Mouse (Mus musculus): ENCODE data around the gene Jdp2. TPM values are rescaled to one million over a fixed set of nuclear protein-coding genes. Genes with fewer than 3 reads are reported as not detected.
A peak's percentile ranks its signal among the peaks of the same experiment; 100 is the strongest.
"Not testable (repeated sequence)": the region's sequence is repeated elsewhere in the genome, so short reads cannot be mapped to it uniquely, and the experiment has no call there.

Jdp2 gene
- total RNA-seq, 2 experiments from 2014 or later: 29.4 to 34.1 TPM

- no peak for DNase-seq (ENCODE audit: low spot score in 2 of 2)
These were observed 31.0 kb downstream of the Jdp2 start for GRCm38 (mm10) chr12:85629661-85630481.

GRCm38 (mm10) chr12:85631196-85631595 lies 32.4 kb downstream of the Jdp2 start:
- no peak for DNase-seq (ENCODE audit: low spot score in 2 of 2)

DNA sequence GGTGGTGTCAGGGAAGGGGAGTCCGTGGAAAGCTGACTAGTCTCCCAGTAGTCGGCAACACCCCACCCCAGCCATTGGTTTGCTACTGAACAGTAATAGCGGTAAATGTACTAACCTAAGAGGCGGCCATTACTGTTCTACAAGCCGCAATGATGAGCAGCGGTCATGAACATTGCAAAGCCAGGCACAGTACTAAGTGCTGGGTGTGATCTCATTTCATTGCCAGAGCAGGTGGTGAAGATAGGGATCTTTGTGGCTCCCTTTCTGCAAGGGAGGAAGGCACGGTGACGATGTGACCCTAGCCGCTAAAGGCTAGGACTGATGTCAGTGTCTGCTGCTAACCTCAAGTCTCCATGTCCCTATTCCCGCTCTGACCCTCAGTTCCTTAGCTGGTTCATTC lies 33.5 kb downstream of the Jdp2 start:
- no peak for DNase-seq (ENCODE audit: low spot score in 2 of 2)

GRCm38 (mm10) chr12:85637932-85638331 lies 39.1 kb downstream of the Jdp2 start:
- no peak for DNase-seq (ENCODE audit: low spot score in 2 of 2)

- no peak for DNase-seq (ENCODE audit: low spot score in 2 of 2)
These were observed 39.9 kb downstream of the Jdp2 start for GRCm38 (mm10) chr12:85638541-85639325.

- peak in 1 of 2 experiments; percentile 70 for DNase-seq (ENCODE audit: low spot score in 2 of 2)
These were observed 40.6 kb downstream of the Jdp2 start for GRCm38 (mm10) chr12:85639326-85640008.

DNA sequence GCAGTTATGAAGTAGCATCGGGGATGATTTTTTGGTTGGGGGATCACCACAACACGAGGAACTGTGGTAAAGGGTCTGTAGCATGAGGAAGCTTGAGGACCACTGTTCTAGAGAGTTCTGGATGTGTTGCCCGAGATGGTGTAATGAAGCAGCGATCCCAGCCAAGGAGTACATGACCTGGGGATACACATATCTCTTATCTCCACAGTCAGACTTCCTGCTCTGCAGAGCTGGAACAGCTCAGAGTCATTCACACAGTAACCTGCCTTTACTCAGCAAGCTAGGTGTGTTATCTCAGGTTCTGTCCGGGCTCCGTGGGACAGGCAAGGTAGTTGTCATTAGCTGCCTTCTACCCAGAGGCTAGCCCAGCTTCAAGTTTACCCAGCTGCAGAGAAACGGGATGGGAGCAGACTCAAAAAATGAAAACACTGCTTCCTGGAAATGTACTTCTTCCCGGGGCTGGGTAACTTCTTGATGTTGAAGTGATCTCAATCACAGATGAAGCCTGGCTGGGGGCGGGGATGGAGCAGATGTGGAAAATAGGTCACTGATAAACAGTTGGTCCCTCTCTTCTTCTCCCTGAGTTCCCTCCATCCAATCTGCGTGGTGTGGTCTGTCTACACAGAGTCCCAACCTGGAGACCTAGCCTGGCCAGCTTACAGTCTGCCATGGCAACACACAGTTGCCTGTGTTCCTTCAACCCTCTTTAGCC lies 42.2 kb downstream of the Jdp2 start:
- no peak for DNase-seq (ENCODE audit: low spot score in 2 of 2)

DNA sequence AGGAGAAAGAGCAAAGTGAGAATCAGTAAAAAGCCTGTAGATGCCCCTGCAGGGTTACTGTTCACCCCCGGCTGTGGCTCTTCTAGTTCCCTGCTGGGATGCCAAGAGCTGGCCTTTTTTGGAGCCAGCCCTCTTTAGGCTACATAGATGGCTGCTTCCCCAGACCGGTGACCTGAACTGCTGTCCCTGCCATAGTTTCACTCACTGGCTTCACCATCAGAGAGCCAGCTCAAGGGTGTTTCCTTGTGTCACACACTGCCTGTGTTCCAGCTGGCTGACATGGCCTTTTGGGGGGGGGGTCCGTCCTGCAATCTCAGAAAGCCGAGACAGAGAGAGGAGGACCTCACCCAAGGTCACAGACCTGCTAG lies 42.7 kb downstream of the Jdp2 start:
- DNase-seq (ENCODE audit: low spot score in 2 of 2): no peak

- DNase-seq (ENCODE audit: low spot score in 2 of 2): no peak
These were observed 44.9 kb downstream of the Jdp2 start for GRCm38 (mm10) chr12:85643735-85644134.

GRCm38 (mm10) chr12:85645664-85646063 lies 46.8 kb downstream of the Jdp2 start:
- no peak for DNase-seq (ENCODE audit: low spot score in 2 of 2)

GRCm38 (mm10) chr12:85647346-85647745 lies 48.5 kb downstream of the Jdp2 start:
- no peak for DNase-seq (ENCODE audit: low spot score in 2 of 2)

DNA sequence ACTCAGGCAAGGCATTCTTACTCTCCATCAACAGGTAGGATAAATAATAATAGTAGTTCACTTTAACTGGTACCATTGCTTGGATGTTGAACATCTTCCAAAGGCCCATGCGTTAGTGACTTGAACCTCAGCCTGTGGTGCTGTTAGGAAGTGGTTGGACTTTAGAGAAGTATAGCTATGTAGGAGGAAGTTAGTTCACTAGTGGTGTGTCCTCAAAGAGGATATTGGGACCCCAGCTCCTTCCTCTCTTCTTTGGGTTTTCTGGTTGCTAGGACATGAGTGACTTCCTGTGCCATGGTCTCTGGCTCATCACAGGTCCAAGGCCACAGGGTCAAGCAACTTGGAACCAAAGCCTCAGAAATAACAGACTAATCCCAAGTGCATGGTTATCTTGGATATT lies 49.1 kb downstream of the Jdp2 start:
- no peak for DNase-seq (ENCODE audit: low spot score in 2 of 2)

GRCm38 (mm10) chr12:85659319-85659718 lies 60.5 kb downstream of the Jdp2 start:
- DNase-seq (ENCODE audit: low spot score in 2 of 2): peak in 1 of 2 experiments; percentile 24

DNA sequence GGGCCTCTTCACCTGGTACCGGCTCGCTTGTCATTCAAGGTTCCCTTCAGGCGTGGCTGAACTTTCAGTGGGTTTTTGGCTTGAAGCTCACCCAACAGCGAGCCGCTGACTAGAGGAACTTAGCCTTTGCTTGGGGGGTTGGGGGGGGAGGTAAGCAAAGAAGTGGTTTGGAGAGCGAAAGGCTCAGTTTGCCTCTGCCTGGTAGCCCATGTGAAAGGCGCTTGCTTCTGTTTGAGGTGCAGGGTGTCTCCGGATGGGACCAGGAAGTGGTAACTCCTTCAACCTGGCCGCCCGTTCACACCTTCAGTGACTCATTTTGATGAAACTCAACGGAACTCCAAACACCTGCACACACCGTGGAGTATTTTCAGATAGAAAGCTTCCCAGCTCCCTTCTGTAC lies 62.0 kb downstream of the Jdp2 start:
- no peak for DNase-seq (ENCODE audit: low spot score in 2 of 2)

DNA sequence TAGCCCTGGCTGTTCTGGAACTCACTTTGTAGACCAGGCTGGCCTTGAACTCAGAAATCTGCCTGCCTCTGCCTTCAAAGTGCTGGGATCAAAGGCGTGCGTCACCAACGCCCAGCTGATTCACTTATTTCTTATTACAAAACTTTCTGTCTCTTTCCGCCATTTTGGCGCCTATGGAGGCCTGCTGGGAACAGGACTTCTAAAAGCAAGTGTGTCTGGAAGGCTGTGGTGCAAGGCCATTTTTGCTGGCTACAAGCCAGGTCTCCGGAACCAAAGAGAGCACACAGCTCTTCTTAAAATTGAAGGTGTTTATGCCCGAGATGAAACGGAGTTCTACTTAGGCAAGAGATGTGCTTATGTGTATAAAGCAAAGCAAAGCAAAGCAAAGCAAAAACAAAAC lies 63.4 kb downstream of the Jdp2 start:
- DNase-seq (ENCODE audit: low spot score in 2 of 2): not testable (repeated sequence)

DNA sequence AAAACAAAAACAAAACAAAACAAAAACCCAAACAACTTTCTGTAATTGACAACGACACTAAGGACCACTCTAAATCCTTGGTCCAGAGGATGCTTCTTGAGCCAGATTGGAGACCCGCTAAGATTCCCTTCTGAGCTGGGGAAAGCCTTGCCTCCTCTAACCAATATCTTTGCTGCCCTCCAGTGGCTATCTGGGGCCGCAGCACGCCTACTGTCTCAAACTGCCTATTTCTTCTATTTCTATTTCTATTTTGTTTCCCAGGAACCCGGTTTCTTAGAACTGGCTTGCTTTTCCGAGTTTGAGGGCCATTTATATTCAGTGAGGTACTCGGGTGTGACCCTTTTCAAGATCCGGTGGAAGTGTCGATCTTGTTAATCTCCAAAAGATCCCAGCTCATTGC lies 64.1 kb downstream of the Jdp2 start:
- peak; percentile 78 to 84 for DNase-seq (ENCODE audit: low spot score in 2 of 2)

DNA sequence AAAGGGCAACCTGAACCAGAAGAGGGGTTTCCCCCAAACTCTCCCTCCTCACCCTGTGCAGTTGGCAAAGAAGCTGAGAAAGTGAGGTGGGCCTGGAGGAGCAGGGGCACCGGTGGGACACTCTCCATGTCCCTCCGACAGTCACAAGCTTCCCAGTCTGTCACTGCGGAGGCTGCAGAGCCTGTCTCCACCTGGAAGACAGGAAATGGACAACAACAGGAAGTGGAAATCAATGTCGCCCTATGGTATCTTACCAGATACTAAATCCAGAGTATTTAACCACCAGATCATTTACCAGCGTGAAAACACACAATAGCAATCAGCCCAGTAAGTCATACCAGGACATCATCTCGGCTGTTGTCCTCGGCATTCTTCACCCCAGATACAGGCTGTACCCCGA lies 67.3 kb downstream of the Jdp2 start:
- DNase-seq (ENCODE audit: low spot score in 2 of 2): no peak

DNA sequence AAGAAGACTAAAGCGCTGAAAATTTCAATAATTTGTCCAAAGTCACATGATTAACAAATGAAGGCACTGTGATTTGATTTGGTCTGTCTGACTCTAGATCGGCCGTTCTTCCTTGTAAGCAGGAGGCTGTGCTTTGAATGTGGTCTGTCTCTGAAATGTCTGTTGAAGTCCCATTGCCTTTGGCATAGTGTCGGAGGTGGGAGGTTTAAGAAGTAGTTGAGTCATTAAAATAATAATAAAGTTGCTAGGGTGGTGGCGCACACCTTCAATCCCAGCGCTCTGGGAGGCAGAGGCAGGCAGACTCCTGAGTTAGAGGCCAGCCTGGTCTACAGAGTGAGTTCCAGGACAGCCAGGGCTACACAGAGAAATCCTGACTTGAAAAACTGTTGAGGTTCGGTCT lies 68.2 kb downstream of the Jdp2 start:
- no peak for DNase-seq (ENCODE audit: low spot score in 2 of 2)

- DNase-seq (ENCODE audit: low spot score in 2 of 2): no peak
These were observed 69.9 kb downstream of the Jdp2 start for GRCm38 (mm10) chr12:85668696-85669095.

- no peak for DNase-seq (ENCODE audit: low spot score in 2 of 2)
These were observed 71.3 kb downstream of the Jdp2 start for GRCm38 (mm10) chr12:85670080-85670479.

GRCm38 (mm10) chr12:85673914-85674313 lies 75.1 kb downstream of the Jdp2 start:
- DNase-seq (ENCODE audit: low spot score in 2 of 2): no peak
